Mouse (Mus musculus): ENCODE measurements around the gene Rnase2b.
A peak's percentile ranks its signal among the peaks of the same experiment; 100 is the strongest.
"Not testable (repeated sequence)": the region's sequence is repeated elsewhere in the genome, so short reads cannot be mapped to it uniquely, and the experiment has no call there.

The Rnase2b gene

GRCm38 (mm10) chr14:51161976-51162375 lies at the start of gene Rnase2b:
TSS of gene Rnase2b (plus strand) at chr14:51162260.
- DNase-seq (ENCODE audit: low spot score in 2 of 2) = not testable (repeated sequence)

GRCm38 (mm10) chr14:51113476-51113875 lies 48.6 kb upstream of the Rnase2b start:
- DNase-seq (ENCODE audit: low spot score in 2 of 2) = no peak

- no peak for DNase-seq (ENCODE audit: low spot score in 2 of 2)
These were observed 48.0 kb upstream of the Rnase2b start, which contains the start of gene Eddm3b for GRCm38 (mm10) chr14:51113916-51114560. TSS of gene Eddm3b (plus strand) at chr14:51114426.

- no peak for DNase-seq (ENCODE audit: low spot score in 2 of 2)
These were observed 36.4 kb upstream of the Rnase2b start for GRCm38 (mm10) chr14:51125684-51126083.

- DNase-seq (ENCODE audit: low spot score in 2 of 2) = no peak
These were observed 34.3 kb upstream of the Rnase2b start for GRCm38 (mm10) chr14:51127648-51128258.

- DNase-seq (ENCODE audit: low spot score in 2 of 2) = no peak
These were observed 33.1 kb upstream of the Rnase2b start for GRCm38 (mm10) chr14:51128775-51129623.

- DNase-seq (ENCODE audit: low spot score in 2 of 2) = no peak
These were observed 32.5 kb upstream of the Rnase2b start for GRCm38 (mm10) chr14:51129624-51129975.

- no peak for DNase-seq (ENCODE audit: low spot score in 2 of 2)
These were observed 31.6 kb upstream of the Rnase2b start for GRCm38 (mm10) chr14:51130315-51130940.

- no peak for DNase-seq (ENCODE audit: low spot score in 2 of 2)
These were observed 30.8 kb upstream of the Rnase2b start for GRCm38 (mm10) chr14:51131086-51131815.

- no peak for DNase-seq (ENCODE audit: low spot score in 2 of 2)
These were observed 29.7 kb upstream of the Rnase2b start for GRCm38 (mm10) chr14:51132372-51132771.

- DNase-seq (ENCODE audit: low spot score in 2 of 2) = no peak
These were observed 21.7 kb upstream of the Rnase2b start for GRCm38 (mm10) chr14:51140342-51140741.

GRCm38 (mm10) chr14:51142119-51142518 lies 19.9 kb upstream of the Rnase2b start:
- DNase-seq (ENCODE audit: low spot score in 2 of 2) = no peak

- DNase-seq (ENCODE audit: low spot score in 2 of 2) = no peak
These were observed 19.5 kb upstream of the Rnase2b start for GRCm38 (mm10) chr14:51142568-51142967.

GRCm38 (mm10) chr14:51143287-51143686 lies 18.8 kb upstream of the Rnase2b start:
- peak; percentile 20 to 33 for DNase-seq (ENCODE audit: low spot score in 2 of 2)

- no peak for DNase-seq (ENCODE audit: low spot score in 2 of 2)
These were observed 18.1 kb upstream of the Rnase2b start for GRCm38 (mm10) chr14:51143937-51144336.

GRCm38 (mm10) chr14:51144451-51144850 lies 17.6 kb upstream of the Rnase2b start:
- DNase-seq (ENCODE audit: low spot score in 2 of 2) = no peak

GRCm38 (mm10) chr14:51145521-51145920 lies 16.5 kb upstream of the Rnase2b start:
- DNase-seq (ENCODE audit: low spot score in 2 of 2) = peak in 1 of 2 experiments; percentile 13

GRCm38 (mm10) chr14:51146685-51147084 lies 15.4 kb upstream of the Rnase2b start, which contains the start of gene Rnase1:
TSS of gene Rnase1 (minus strand) at chr14:51146785.
- DNase-seq (ENCODE audit: low spot score in 2 of 2) = no peak

GRCm38 (mm10) chr14:51148006-51148405 lies 14.1 kb upstream of the Rnase2b start:
- DNase-seq (ENCODE audit: low spot score in 2 of 2) = no peak

GRCm38 (mm10) chr14:51149164-51149563 lies 12.9 kb upstream of the Rnase2b start:
- DNase-seq (ENCODE audit: low spot score in 2 of 2) = no peak

GRCm38 (mm10) chr14:51150206-51150831 lies 11.7 kb upstream of the Rnase2b start:
- no peak for DNase-seq (ENCODE audit: low spot score in 2 of 2)

Measured in right cerebral cortex, adult 2 months (tissue).